Mouse (Mus musculus) G1E (cell line): ENCODE data around the gene Tgfa. TPM values are rescaled to one million over a fixed set of nuclear protein-coding genes. Genes with fewer than 3 reads are reported as not detected.

ENCODE experiments used
- ATAC-seq: 2 replicates; pipeline ENCODE4 v1.8.0; 2016; ENCODE audit warnings: mild to moderate bottlenecking; ENCODE audit not compliant: insufficient number of reproducible peaks, poor library complexity, low FRiP score, severe bottlenecking; ENCODE audit errors: extremely low read depth
- DNase-seq: peaks from one replicate; pipeline ENCODE4 v3.0.0; 2012; ENCODE audit warnings: low spot score
- H3K27me3 ChIP-seq: 2 replicates; pipeline ENCODE4 v1.6.1; 2012; ENCODE audit warnings: mild to moderate bottlenecking, low read length, inconsistent platforms; ENCODE audit not compliant: insufficient read depth
- H3K36me3 ChIP-seq: replicated peaks from 2 replicates; pipeline ENCODE3; 2012; ENCODE audit warnings: mild to moderate bottlenecking, inconsistent platforms
- H3K4me1 ChIP-seq: 2 replicates; pipeline ENCODE4 v1.6.1; 2012; ENCODE audit warnings: low read depth, low read length, inconsistent platforms, mixed read lengths; ENCODE audit not compliant: insufficient read depth
- H3K4me3 ChIP-seq: 2 replicates; pipeline ENCODE4 v1.5.1; 2012; ENCODE audit warnings: low read depth, mild to moderate bottlenecking, inconsistent platforms, low read length, moderate library complexity, mixed read lengths
- H3K9me3 ChIP-seq: replicated peaks from 2 replicates; pipeline ENCODE4 v1.6.1; 2012; ENCODE audit warnings: inconsistent platforms
- CTCF ChIP-seq: IDR thresholded peaks from 2 replicates; pipeline ENCODE4 v1.5.1; 2012; ENCODE audit warnings: low read depth, low read length, inconsistent platforms, mixed read lengths
- GATA1 ChIP-seq: IDR thresholded peaks from 2 replicates; pipeline ENCODE4 v1.6.1; 2012; ENCODE audit warnings: borderline replicate concordance, low read length, inconsistent platforms, mixed read lengths
- GATA2 ChIP-seq: IDR thresholded peaks from 2 replicates; pipeline ENCODE4 v1.6.1; 2012; ENCODE audit warnings: low read depth, low read length, inconsistent platforms, borderline replicate concordance
- POLR2AphosphoS5 ChIP-seq: IDR thresholded peaks from 2 replicates; pipeline ENCODE4 v1.6.1; 2012; ENCODE audit warnings: low read depth, low read length, inconsistent platforms; ENCODE audit not compliant: insufficient replicate concordance
- TAL1 ChIP-seq: conservative IDR thresholded peaks from 2 replicates; pipeline ENCODE4 v1.6.1; 2012; ENCODE audit warnings: low read depth, low read length, inconsistent platforms, mixed read lengths
- polyA plus RNA-seq: library from polyadenylated mRNA; stranded (reverse); fragments of >175 nt; gene quantifications from 2 replicates; pipeline ENCODE4 v1.2.3, GENCODE M21; 2012
- total RNA-seq, 2 experiments: library from RNA; stranded (forward) in 1 of 2; stranded (reverse) in 1 of 2; fragments of 200-1000 nt in 1 of 2; fragments of >200 nt in 1 of 2; fragmentation: Nextera tagmentation in 1 of 2; gene quantifications; 2 replicates each; pipeline ENCODE4 v1.2.3; 2014 to 2017

Gene Tgfa
- total and polyA plus RNA-seq, 3 experiments, result 13.3 to 30.6 (median 28.8) TPM

GRCm38 (mm10) chr6:86295451-86295850 lies 100.4 kb downstream of the Tgfa start:
- Histone ChIP-seq H3K4me1 (peaks cover 4% of the 10 kb centered on the region), H3K9me3 (no peaks in the 10 kb centered on the region), H3K36me3 (no peaks in the 10 kb centered on the region), H3K4me3 (no peak overlapping the region), H3K27me3 (peaks cover 25% of the 10 kb centered on the region)
- ATAC-seq (no peak), DNase-seq (no peak)
- TF ChIP-seq GATA2 (no peak), TAL1 (no peak), GATA1 (no peak)

- no peaks in the 10 kb centered on the region for H3K9me3 ChIP-seq
- DNase-seq (no peak), ATAC-seq (no peak)
- no peaks in the 10 kb centered on the region for H3K36me3 ChIP-seq
- H3K4me3 ChIP-seq, result no peak overlapping the region
- H3K27me3 ChIP-seq, result peaks cover 29% of the 10 kb centered on the region
- peaks cover 4% of the 10 kb centered on the region for H3K4me1 ChIP-seq
- TF ChIP-seq CTCF (no peak), TAL1 (no peak), GATA1 (no peak), POLR2AphosphoS5 (no peak)
Measured at GRCm38 (mm10) chr6:86296126-86296525, 101.1 kb downstream of the Tgfa start.

- TF ChIP-seq GATA2 (no peak), POLR2AphosphoS5 (no peak), CTCF (no peak), TAL1 (no peak), GATA1 (no peak)
- Histone ChIP-seq H3K4me3 (no peak overlapping the region), H3K27me3 (peaks cover 29% of the 10 kb centered on the region), H3K4me1 (peaks cover 4% of the 10 kb centered on the region), H3K36me3 (no peaks in the 10 kb centered on the region), H3K9me3 (no peaks in the 10 kb centered on the region)
- DNase-seq, result no peak
- no peak for ATAC-seq
Measured at GRCm38 (mm10) chr6:86296938-86297337, 101.9 kb downstream of the Tgfa start.

- peaks cover 21% of the 10 kb centered on the region for H3K27me3 ChIP-seq
- H3K4me1 ChIP-seq, result peaks cover 4% of the 10 kb centered on the region
- no peak for TF ChIP-seq GATA2
- no peak for TF ChIP-seq CTCF
- TF ChIP-seq TAL1, result no peak
- H3K36me3 ChIP-seq, result no peaks in the 10 kb centered on the region
- H3K9me3 ChIP-seq, result no peaks in the 10 kb centered on the region
- H3K4me3 ChIP-seq, result no peak overlapping the region
- ATAC-seq (no peak), DNase-seq (no peak)
Measured at GRCm38 (mm10) chr6:86298961-86299360, 103.9 kb downstream of the Tgfa start.

GRCm38 (mm10) chr6:86299381-86299780 lies 104.4 kb downstream of the Tgfa start:
- TF ChIP-seq POLR2AphosphoS5, result no peak
- no peak for TF ChIP-seq GATA2
- TF ChIP-seq GATA1, result no peak
- no peak for TF ChIP-seq TAL1
- TF ChIP-seq CTCF, result no peak
- H3K4me3 ChIP-seq, result no peak overlapping the region
- H3K9me3 ChIP-seq, result no peaks in the 10 kb centered on the region
- ATAC-seq, result no peak
- no peaks in the 10 kb centered on the region for H3K36me3 ChIP-seq
- H3K27me3 ChIP-seq, result peaks cover 21% of the 10 kb centered on the region
- no peak for DNase-seq
- H3K4me1 ChIP-seq, result peaks cover 4% of the 10 kb centered on the region

- Histone ChIP-seq H3K4me1 (peaks cover 13% of the 10 kb centered on the region), H3K27me3 (peaks cover 12% of the 10 kb centered on the region), H3K9me3 (no peaks in the 10 kb centered on the region), H3K36me3 (no peaks in the 10 kb centered on the region), H3K4me3 (no peak overlapping the region)
- no peak for DNase-seq
- ATAC-seq, result no peak
- TF ChIP-seq TAL1 (no peak), POLR2AphosphoS5 (no peak), GATA2 (no peak), GATA1 (no peak), CTCF (no peak)
Measured at GRCm38 (mm10) chr6:86305680-86306079, 110.7 kb downstream of the Tgfa start.

GRCm38 (mm10) chr6:86314011-86314410 lies 119.0 kb downstream of the Tgfa start:
- TF ChIP-seq GATA1 (no peak), CTCF (no peak), POLR2AphosphoS5 (no peak), GATA2 (no peak), TAL1 (no peak)
- DNase-seq, result no peak
- peaks cover 19% of the 10 kb centered on the region for H3K27me3 ChIP-seq
- ATAC-seq, result no peak
- no peak overlapping the region for H3K4me3 ChIP-seq
- no peaks in the 10 kb centered on the region for H3K36me3 ChIP-seq
- H3K9me3 ChIP-seq, result no peaks in the 10 kb centered on the region; the same call in 1 of the 2 replicates
- no peaks in the 10 kb centered on the region for H3K4me1 ChIP-seq
